Mouse (Mus musculus): ENCODE data around the gene Tom1l1. TPM values are rescaled to one million over a fixed set of nuclear protein-coding genes. Genes with fewer than 3 reads are reported as not detected.

Tom1l1 gene
- polyA plus RNA-seq (2014; fragmentation: Illumina TruSeq; extraction: RNeasy Lipid Tissue Mini Kit (QIAGEN cat#74804); ENCODE audit: low read depth, low replicate concordance), result 31.0 TPM

DNA sequence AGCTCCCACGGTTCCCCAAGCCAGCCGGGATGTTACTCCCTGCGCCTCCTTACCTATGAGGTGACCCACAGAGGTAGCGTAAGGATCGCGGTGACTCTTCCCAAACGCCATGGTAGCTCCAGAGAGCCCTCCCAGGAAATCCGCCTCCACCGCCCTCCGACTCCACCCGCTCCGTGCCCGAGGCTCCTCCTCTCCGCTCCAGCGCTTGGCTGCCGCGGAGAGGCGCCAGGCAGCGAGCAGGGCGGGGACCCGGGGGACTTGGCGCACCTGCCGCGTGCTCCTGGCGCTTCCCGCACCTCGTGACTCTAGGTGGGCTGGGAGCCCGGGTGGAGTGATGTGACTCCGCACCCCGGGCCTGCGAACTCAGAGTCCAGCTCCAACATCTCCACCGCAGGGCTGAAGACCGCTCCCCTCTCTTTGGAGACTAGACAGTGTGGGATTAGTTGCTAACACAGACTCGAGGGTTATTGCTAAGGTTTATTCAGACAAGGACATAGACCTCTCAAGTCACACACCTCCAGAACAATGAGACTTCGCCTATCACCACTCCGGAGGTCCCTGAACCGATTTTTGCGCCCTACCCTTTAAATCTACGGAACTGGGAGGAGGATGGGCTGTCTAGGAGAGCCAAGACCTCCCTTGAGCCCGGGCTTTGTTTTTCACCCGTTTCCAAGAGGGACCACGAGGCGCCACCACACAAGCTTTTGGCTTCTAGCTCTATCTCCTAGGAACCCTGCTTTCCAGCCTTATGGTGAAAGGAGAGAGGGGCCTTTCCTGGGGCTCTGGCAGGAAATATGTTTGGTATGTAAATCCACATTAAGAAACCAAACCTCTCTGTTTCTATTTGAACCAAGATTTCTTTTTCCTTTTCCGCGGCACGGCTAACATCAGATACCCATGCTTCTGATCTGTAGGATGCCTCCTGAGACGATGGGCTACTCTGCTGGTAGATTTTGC is at the start of gene Tom1l1:
Tom1l1 (minus strand) TSS at position 907 of the 957 bp plus-strand sequence.

DNA sequence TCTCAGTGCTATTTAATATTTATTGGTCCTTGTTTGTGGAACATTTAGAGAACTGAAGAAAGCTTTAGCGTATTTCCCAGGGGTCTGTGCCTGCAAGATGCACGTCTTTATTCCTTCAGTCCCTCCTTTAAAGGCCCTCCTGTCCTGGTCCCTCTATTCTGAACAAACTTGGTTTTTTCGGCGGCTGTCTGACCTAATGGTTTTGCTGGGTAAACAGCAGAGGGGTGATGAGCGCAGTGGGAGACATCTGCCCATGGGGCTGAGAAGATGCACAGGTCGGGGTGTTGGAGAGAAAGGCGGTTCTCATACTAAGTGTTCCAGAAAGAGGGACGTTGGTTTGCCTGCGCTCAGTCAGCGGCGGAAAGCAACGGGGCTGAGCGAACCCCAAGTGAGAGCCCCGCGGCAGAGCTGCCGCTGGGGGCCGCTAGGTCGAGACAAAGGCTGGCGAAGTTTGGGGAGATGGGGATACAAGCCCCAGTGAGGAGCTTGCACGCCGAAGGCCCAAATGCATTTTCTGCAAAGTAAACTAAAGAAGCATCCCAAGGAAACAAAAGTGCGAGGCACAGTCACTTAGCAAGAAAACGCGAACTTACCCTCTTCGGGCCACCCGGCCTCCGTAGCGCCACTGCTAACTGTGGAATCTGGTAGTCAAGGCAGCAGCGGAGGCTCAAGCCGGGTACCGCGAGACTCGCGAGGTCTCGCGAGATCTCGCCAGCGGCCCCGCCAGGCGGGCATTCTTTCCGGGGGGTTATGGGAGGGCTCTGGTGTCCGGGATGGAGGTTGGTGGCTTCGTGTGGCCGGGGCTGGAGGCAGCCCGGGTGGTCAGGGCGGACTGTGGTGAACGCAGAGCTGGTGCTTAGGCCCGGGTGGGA is 50.5 kb downstream of the Tom1l1 start, which contains the start of the genes Stxbp4 and Cox11:
Stxbp4 (minus strand) TSS at position 645 of the 872 bp plus-strand sequence.
Cox11 (plus strand) TSS at position 734 of the 872 bp plus-strand sequence.

Other genes with a start within 250 kb of the Tom1l1 start
- gene Stxbp4, start 50.3 kb downstream of the Tom1l1 start, polyA plus RNA-seq (2014; fragmentation: Illumina TruSeq; extraction: RNeasy Lipid Tissue Mini Kit (QIAGEN cat#74804); ENCODE audit: low read depth, low replicate concordance), result 2.0 TPM
- gene Cox11, start 50.2 kb downstream of the Tom1l1 start, polyA plus RNA-seq (2014; fragmentation: Illumina TruSeq; extraction: RNeasy Lipid Tissue Mini Kit (QIAGEN cat#74804); ENCODE audit: low read depth, low replicate concordance), result 28.4 TPM